Mouse (Mus musculus): ENCODE results near the gene Aldh5a1.

Aldh5a1 gene

GRCm38 (mm10) chr13:24933199-24933598 is 4.3 kb downstream of the Aldh5a1 start:
- no peak for DNase-seq (ENCODE audit: low spot score in 2 of 2)

GRCm38 (mm10) chr13:24930591-24930990 is 6.9 kb downstream of the Aldh5a1 start:
- DNase-seq (ENCODE audit: low spot score in 2 of 2): no peak

DNA sequence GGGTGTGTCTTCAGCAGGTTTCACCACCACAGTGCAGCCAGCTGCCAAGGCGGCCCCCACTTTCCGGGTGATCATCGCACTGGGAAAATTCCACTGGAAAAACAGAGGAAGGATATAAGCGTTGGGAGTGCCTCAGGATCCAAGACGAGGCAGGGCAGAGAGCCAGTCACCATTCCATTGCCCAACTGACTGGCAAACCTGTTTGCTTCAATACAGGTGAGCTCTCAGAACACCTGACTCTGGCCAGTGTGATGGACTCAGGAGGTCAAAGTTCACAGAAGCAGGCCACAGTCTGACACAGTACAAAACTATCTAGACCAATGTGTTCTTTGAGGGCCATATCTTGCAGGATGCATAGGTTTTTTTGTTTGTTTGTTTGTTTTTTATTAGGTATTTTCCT is 13.5 kb downstream of the Aldh5a1 start:
- DNase-seq (ENCODE audit: low spot score in 2 of 2): no peak

DNA sequence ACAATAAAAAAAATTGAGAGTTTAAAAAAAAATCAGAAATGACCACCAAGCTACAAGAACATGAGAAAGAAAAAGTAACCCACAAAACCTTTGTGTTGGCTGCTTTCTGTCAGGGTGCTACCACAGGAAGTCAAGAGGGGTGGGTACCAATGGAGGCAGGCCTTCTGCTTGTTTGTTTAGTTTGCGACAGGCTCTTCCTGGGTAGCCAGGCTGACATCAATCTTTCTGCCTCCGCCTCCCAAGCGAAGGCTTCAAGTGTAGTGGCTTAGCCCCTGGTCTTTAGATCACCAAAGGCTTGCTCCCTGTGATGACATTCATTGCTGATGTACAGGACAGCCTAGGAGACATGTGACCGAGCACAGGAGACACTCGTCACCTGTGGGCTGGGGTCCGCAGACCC is 16.2 kb downstream of the Aldh5a1 start:
- DNase-seq (ENCODE audit: low spot score in 2 of 2): peak; percentile 8 to 11

GRCm38 (mm10) chr13:24920333-24920977 is 17.0 kb downstream of the Aldh5a1 start:
- peak; percentile 35 to 50 for DNase-seq (ENCODE audit: low spot score in 2 of 2)

- no peak for DNase-seq (ENCODE audit: low spot score in 2 of 2)
These were observed 21.6 kb downstream of the Aldh5a1 start for GRCm38 (mm10) chr13:24915831-24916230.

DNA sequence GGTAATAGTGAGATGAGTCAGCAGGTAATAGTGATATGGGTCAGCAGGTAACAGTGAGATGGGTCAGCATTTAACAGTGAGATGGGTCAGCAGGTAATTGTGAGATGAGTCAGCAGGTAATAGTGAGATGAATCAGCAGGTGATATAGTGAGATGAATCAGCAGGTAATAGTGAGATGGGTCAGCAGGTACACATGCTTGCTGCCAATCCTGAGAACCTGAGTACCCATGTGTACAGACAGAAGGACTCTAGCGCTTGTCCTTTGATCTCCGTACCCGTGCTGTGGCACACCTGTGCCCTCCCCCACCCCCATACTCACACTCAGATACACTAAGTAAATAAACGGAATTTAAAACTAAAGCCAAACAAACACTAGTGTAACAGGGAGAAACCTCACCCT is 22.5 kb downstream of the Aldh5a1 start:
- no peak for DNase-seq (ENCODE audit: low spot score in 2 of 2)

- no peak for DNase-seq (ENCODE audit: low spot score in 2 of 2)
These were observed 23.9 kb downstream of the Aldh5a1 start for GRCm38 (mm10) chr13:24913576-24913975.

GRCm38 (mm10) chr13:24909112-24909511 is 28.3 kb downstream of the Aldh5a1 start:
- DNase-seq (ENCODE audit: low spot score in 2 of 2): no peak

GRCm38 (mm10) chr13:24906831-24907570 is 30.5 kb downstream of the Aldh5a1 start:
- no peak for DNase-seq (ENCODE audit: low spot score in 2 of 2)

GRCm38 (mm10) chr13:24905422-24905821 is 32.0 kb downstream of the Aldh5a1 start:
- DNase-seq (ENCODE audit: low spot score in 2 of 2): no peak

GRCm38 (mm10) chr13:24903412-24903811 is 34.0 kb downstream of the Aldh5a1 start:
- no peak for DNase-seq (ENCODE audit: low spot score in 2 of 2)

GRCm38 (mm10) chr13:24901916-24902315 is 35.5 kb downstream of the Aldh5a1 start:
- DNase-seq (ENCODE audit: low spot score in 2 of 2): no peak

GRCm38 (mm10) chr13:24893880-24894279 is 43.6 kb downstream of the Aldh5a1 start:
- no peak for DNase-seq (ENCODE audit: low spot score in 2 of 2)

GRCm38 (mm10) chr13:24892516-24892915 is 44.9 kb downstream of the Aldh5a1 start:
- DNase-seq (ENCODE audit: low spot score in 2 of 2): no peak

GRCm38 (mm10) chr13:24889554-24889953 is 47.9 kb downstream of the Aldh5a1 start:
- DNase-seq (ENCODE audit: low spot score in 2 of 2): no peak

GRCm38 (mm10) chr13:24882411-24882810 is 55.0 kb downstream of the Aldh5a1 start:
- no peak for DNase-seq (ENCODE audit: low spot score in 2 of 2)

- no peak for DNase-seq (ENCODE audit: low spot score in 2 of 2)
These were observed 56.8 kb downstream of the Aldh5a1 start for GRCm38 (mm10) chr13:24880704-24881103.

- DNase-seq (ENCODE audit: low spot score in 2 of 2): no peak
These were observed 57.3 kb downstream of the Aldh5a1 start for GRCm38 (mm10) chr13:24880208-24880607.

- no peak for DNase-seq (ENCODE audit: low spot score in 2 of 2)
These were observed 58.0 kb downstream of the Aldh5a1 start for GRCm38 (mm10) chr13:24879359-24880040.

DNA sequence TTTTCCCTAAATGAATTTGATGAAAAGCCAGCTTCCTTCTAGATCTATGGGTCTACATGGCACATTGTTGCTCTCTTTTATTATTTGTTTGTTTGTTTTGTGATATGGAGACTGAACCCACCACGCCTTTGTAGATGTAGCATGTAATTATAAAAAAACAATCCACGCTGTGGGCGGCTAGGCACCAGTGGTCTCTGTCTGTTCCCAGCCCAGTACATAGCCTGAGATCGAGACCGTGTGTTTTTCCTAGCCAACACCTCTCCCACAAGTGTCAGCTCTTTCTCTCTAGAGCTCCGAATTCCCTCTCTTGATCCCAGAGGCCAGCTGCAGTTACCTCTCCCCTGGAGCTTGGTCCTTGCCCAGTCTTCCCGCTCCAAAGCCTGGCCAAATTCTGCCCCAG is 69.2 kb downstream of the Aldh5a1 start:
- no peak for DNase-seq (ENCODE audit: low spot score in 2 of 2)

GRCm38 (mm10) chr13:24867789-24868188 is 69.7 kb downstream of the Aldh5a1 start:
- no peak for DNase-seq (ENCODE audit: low spot score in 2 of 2)
